Mouse (Mus musculus): ENCODE results near the gene Fibcd1. TPM values are rescaled to one million over a fixed set of nuclear protein-coding genes. Genes with fewer than 3 reads are reported as not detected.

The Fibcd1 gene
- polyA plus RNA-seq, 1 experiment: 0.91 TPM

DNA sequence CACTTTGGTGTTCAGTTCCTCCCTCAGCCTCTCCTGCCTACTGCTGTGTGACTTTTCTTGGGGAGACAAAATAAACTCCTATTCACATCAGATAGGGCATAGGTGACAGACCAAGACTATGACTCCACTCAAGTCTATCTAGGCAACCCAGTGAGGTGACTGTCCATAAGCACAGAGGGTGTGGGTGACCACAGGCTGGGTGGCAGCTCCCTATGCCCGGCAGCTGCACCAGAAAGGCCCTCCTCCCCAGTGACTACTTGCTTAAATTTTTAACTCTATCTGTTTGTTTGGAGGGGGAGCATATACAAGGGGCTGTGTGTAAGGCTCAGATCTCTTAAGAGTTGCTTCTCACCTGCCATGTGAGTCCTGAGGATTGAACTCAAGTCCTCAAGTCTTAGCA is 17.1 kb upstream of the Fibcd1 start:
- Histone ChIP-seq H3K4me3 (ENCODE audit: low read depth, low read length) (no peak overlapping the region), H3K27me3 (ENCODE audit: control insufficient read depth, insufficient read depth, low read length) (no peaks in the 10 kb centered on the region), H3K36me3 (ENCODE audit: control insufficient read depth, insufficient read depth, low read length) (no peaks in the 10 kb centered on the region), H3K27ac (ENCODE audit: insufficient read depth, low read depth, low read length) (no peak overlapping the region), H3K4me1 (ENCODE audit: control insufficient read depth, insufficient read depth, insufficient read length, low read length) (peaks cover 6% of the 10 kb centered on the region; the same call in 1 of the 2 replicates)
- 49% methylated on average over 1 of the region's 1 CpGs for WGBS
- no peak for TF ChIP-seq CTCF (IDR thresholded peaks at IDR 0.05; ENCODE audit: extremely low read depth, insufficient read length, insufficient replicate concordance, low read depth, low read length)
- no peak for TF ChIP-seq POLR2A (IDR thresholded peaks at IDR 0.05; ENCODE audit: low read depth, low read length)

GRCm38 (mm10) chr2:31858500-31858899 is 12.7 kb upstream of the Fibcd1 start:
- 51% methylated on average over 12 of the region's 12 CpGs for WGBS
- TF ChIP-seq POLR2A (IDR thresholded peaks at IDR 0.05; ENCODE audit: low read depth, low read length): no peak
- TF ChIP-seq CTCF (IDR thresholded peaks at IDR 0.05; ENCODE audit: extremely low read depth, insufficient read length, insufficient replicate concordance, low read depth, low read length): no peak
- no peaks in the 10 kb centered on the region for H3K27me3 ChIP-seq (ENCODE audit: control insufficient read depth, insufficient read depth, low read length)

DNA sequence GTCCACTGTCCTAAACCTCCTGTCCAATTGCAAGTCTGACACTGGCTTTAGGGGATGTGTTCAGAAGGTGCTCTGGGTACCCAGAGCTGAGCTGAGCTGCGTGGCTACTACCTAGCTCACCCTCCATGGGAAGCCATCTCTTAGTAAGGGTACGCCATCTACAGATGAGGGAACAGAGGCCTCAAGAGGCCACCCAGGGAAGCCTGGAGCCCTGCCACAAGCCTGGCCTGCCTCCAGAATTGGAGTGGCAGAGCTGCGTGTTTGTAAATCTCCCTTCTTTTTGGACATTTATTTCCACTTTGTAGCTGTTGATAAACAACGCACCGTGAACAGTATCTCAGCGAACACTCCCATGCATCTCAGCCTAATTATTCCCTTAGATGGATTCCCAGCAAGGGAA is 11.4 kb upstream of the Fibcd1 start:
- no peak overlapping the region for H3K27ac ChIP-seq (ENCODE audit: insufficient read depth, low read depth, low read length)
- H3K27me3 ChIP-seq (ENCODE audit: control insufficient read depth, insufficient read depth, low read length): no peaks in the 10 kb centered on the region
- no peaks in the 10 kb centered on the region for H3K36me3 ChIP-seq (ENCODE audit: control insufficient read depth, insufficient read depth, low read length)
- WGBS: 71% methylated on average over 6 of the region's 6 CpGs
- H3K4me1 ChIP-seq (ENCODE audit: control insufficient read depth, insufficient read depth, insufficient read length, low read length): no peaks in the 10 kb centered on the region
- TF ChIP-seq POLR2A (IDR thresholded peaks at IDR 0.05; ENCODE audit: low read depth, low read length) (no peak), CTCF (IDR thresholded peaks at IDR 0.05; ENCODE audit: extremely low read depth, insufficient read length, insufficient replicate concordance, low read depth, low read length) (no peak)
- no peak overlapping the region for H3K4me3 ChIP-seq (ENCODE audit: low read depth, low read length)

More at GRCm38 (mm10) chr2:31858500-31858899, 12.7 kb upstream of the Fibcd1 start:
- Histone ChIP-seq H3K4me1 (ENCODE audit: control insufficient read depth, insufficient read depth, insufficient read length, low read length) (no peaks in the 10 kb centered on the region), H3K4me3 (ENCODE audit: low read depth, low read length) (no peak overlapping the region), H3K27ac (ENCODE audit: insufficient read depth, low read depth, low read length) (no peak overlapping the region), H3K36me3 (ENCODE audit: control insufficient read depth, insufficient read depth, low read length) (no peaks in the 10 kb centered on the region)

GRCm38 (mm10) chr2:31855991-31856390 is 10.2 kb upstream of the Fibcd1 start:
- no peaks in the 10 kb centered on the region for H3K36me3 ChIP-seq (ENCODE audit: control insufficient read depth, insufficient read depth, low read length)
- no peaks in the 10 kb centered on the region for H3K4me1 ChIP-seq (ENCODE audit: control insufficient read depth, insufficient read depth, insufficient read length, low read length)
- H3K27ac ChIP-seq (ENCODE audit: insufficient read depth, low read depth, low read length): no peak overlapping the region
- no peaks in the 10 kb centered on the region for H3K27me3 ChIP-seq (ENCODE audit: control insufficient read depth, insufficient read depth, low read length)
- H3K4me3 ChIP-seq (ENCODE audit: low read depth, low read length): no peak overlapping the region
- 76% methylated on average over 8 of the region's 8 CpGs for WGBS
- TF ChIP-seq CTCF (IDR thresholded peaks at IDR 0.05; ENCODE audit: extremely low read depth, insufficient read length, insufficient replicate concordance, low read depth, low read length) (no peak), POLR2A (IDR thresholded peaks at IDR 0.05; ENCODE audit: low read depth, low read length) (no peak)

- no peak overlapping the region for H3K4me3 ChIP-seq (ENCODE audit: low read depth, low read length)
- peaks cover 27% of the 10 kb centered on the region for H3K27me3 ChIP-seq (ENCODE audit: control insufficient read depth, insufficient read depth, low read length)
- H3K36me3 ChIP-seq (ENCODE audit: control insufficient read depth, insufficient read depth, low read length): no peaks in the 10 kb centered on the region
- 59% methylated on average over 12 of the region's 12 CpGs for WGBS
- peaks cover 4% of the 10 kb centered on the region; the same call in 1 of the 2 replicates for H3K4me1 ChIP-seq (ENCODE audit: control insufficient read depth, insufficient read depth, insufficient read length, low read length)
- H3K27ac ChIP-seq (ENCODE audit: insufficient read depth, low read depth, low read length): no peak overlapping the region
- TF ChIP-seq POLR2A (IDR thresholded peaks at IDR 0.05; ENCODE audit: low read depth, low read length): no peak
- no peak for TF ChIP-seq CTCF (IDR thresholded peaks at IDR 0.05; ENCODE audit: extremely low read depth, insufficient read length, insufficient replicate concordance, low read depth, low read length)
Observed at GRCm38 (mm10) chr2:31850141-31850540, 4.3 kb upstream of the Fibcd1 start.

DNA sequence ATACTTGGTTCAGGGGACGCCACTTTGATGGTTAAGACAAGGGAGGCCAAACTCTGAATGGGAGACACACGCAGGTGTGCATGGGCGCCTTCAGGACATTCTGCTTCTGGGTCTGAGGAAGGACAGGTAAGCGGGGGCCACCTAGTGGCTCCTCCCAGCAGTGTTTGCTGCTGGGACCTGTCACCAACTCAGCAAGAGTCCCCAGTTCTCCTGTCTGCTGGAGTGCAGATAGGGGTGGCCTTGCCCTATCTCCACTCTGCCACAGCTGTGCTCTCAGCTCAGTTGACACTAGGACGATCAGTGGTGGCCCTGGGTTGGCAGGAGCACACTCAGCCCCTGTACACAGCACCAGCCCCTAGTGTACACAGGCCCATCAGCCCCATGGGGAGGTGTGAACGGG is 2.1 kb upstream of the Fibcd1 start:
- Histone ChIP-seq H3K4me3 (ENCODE audit: low read depth, low read length) (no peak overlapping the region), H3K27me3 (ENCODE audit: control insufficient read depth, insufficient read depth, low read length) (peaks cover 40% of the 10 kb centered on the region), H3K27ac (ENCODE audit: insufficient read depth, low read depth, low read length) (no peak overlapping the region), H3K4me1 (ENCODE audit: control insufficient read depth, insufficient read depth, insufficient read length, low read length) (peaks cover 4% of the 10 kb centered on the region), H3K36me3 (ENCODE audit: control insufficient read depth, insufficient read depth, low read length) (no peaks in the 10 kb centered on the region)
- TF ChIP-seq CTCF (IDR thresholded peaks at IDR 0.05; ENCODE audit: extremely low read depth, insufficient read length, insufficient replicate concordance, low read depth, low read length): peak; percentile 52; the same call in 1 of the 2 replicates
- TF ChIP-seq POLR2A (IDR thresholded peaks at IDR 0.05; ENCODE audit: low read depth, low read length): no peak
- 12% methylated on average over 6 of the region's 6 CpGs for WGBS

- peaks cover 4% of the 10 kb centered on the region for H3K4me1 ChIP-seq (ENCODE audit: control insufficient read depth, insufficient read depth, insufficient read length, low read length)
- 10% methylated on average over 35 of the region's 35 CpGs for WGBS
- peak overlapping the region; percentile 54; the same call in 1 of the 2 replicates for H3K4me3 ChIP-seq (ENCODE audit: low read depth, low read length)
- no peaks in the 10 kb centered on the region for H3K36me3 ChIP-seq (ENCODE audit: control insufficient read depth, insufficient read depth, low read length)
- H3K27me3 ChIP-seq (ENCODE audit: control insufficient read depth, insufficient read depth, low read length): peaks cover 45% of the 10 kb centered on the region
- no peak overlapping the region for H3K27ac ChIP-seq (ENCODE audit: insufficient read depth, low read depth, low read length)
- TF ChIP-seq CTCF (IDR thresholded peaks at IDR 0.05; ENCODE audit: extremely low read depth, insufficient read length, insufficient replicate concordance, low read depth, low read length) (no peak), POLR2A (IDR thresholded peaks at IDR 0.05; ENCODE audit: low read depth, low read length) (no peak)
Observed at GRCm38 (mm10) chr2:31846692-31847660, 1.2 kb upstream of the Fibcd1 start.

Measured in small intestine, adult 2 months (tissue).